Mouse (Mus musculus) left cerebral cortex, adult 2 months (tissue): ENCODE data around the gene Gm38394. TPM values are rescaled to one million over a fixed set of nuclear protein-coding genes. Genes with fewer than 3 reads are reported as not detected.
A peak's percentile ranks its signal among the peaks of the same experiment; 100 is the strongest.
"Not testable (repeated sequence)": the region's sequence is repeated elsewhere in the genome, so short reads cannot be mapped to it uniquely, and the experiment has no call there.

Experiments
- DNase-seq, 2 experiments: peaks; one replicate each; pipeline ENCODE4 v3.0.0; 2021 to 2022; ENCODE audit warnings: low spot score in 2 of 2, mixed read lengths in 1 of 2; ENCODE audit errors: extremely low spot score in 1 of 2
- H3K27ac ChIP-seq: fragments of 200-600 bp; 2 replicates; pipeline ENCODE4 v1.8.1; 2022
- H3K4me3 ChIP-seq: fragments of 200-600 bp; 2 replicates; pipeline ENCODE4 v1.8.1; 2022
- CTCF ChIP-seq: fragments of 200-600 bp; IDR thresholded peaks from 2 replicates; pipeline ENCODE4 v1.8.1; 2022; ENCODE audit warnings: antibody characterized with exemption, mild to moderate bottlenecking, moderate library complexity
- intact Hi-C: fragments of 180-260 bp; cut with DNase I; formaldehyde crosslinking; loops from one replicate; pipeline ENCODE4 v1.15.1; 2025
- total RNA-seq, 2 experiments: library from RNA; stranded (reverse); gene quantifications; 2 replicates each; pipeline ENCODE4 v1.2.3; 2021

Gm38394 gene
- total RNA-seq, 2 experiments from 2014 or later: 30.9 to 33.7 TPM

- DNase-seq: no peak
- intact Hi-C loops: no loop called here
- no peak overlapping the region for H3K4me3 ChIP-seq
- no peak overlapping the region for H3K27ac ChIP-seq
- no peak for TF ChIP-seq CTCF
Measured at GRCm38 (mm10) chr1:133688301-133688700, 27.2 kb upstream of the Gm38394 start.

DNA sequence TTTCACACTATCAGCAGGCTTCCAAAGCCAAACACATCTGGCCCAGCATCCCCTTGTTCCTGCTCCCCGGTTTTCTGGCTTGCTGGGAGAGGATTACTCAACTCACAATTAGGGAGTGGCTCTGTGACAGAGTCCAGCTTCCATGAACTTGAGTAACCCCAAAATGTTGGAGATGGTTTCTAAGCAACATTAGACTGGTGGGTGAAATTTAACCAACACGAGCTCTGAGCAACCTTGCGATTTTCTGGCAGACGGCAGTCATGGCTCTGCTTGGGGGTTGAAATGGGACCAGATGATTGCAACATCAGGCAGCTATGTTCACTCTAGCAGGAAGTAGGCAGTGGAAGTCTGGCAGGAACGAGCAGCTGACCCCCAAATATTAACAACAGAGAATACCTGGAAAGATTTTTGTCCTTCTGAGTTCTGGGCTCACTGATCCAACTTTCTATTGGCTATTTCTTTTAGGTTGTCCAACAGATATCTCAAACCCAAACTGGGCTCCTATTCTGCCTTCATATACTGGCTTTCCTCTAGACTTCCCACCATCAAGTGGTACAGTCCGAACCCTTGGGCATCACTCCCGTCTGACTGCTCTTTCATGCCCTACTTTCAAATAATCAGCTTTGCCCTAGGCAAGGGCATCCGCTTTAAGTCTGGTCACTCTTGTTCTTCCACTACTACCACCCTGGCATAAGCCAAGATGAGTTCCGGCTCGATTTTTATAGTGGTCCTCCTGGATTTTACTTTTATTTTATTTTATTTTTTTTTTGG is 24.8 kb upstream of the Gm38394 start:
- DNase-seq: no peak
- Histone ChIP-seq H3K4me3 (no peak overlapping the region), H3K27ac (no peak overlapping the region)
- TF ChIP-seq CTCF: no peak
- intact Hi-C loops: no loop called here

- no peak for TF ChIP-seq CTCF
- intact Hi-C loops: no loop called here
- no peak overlapping the region for H3K27ac ChIP-seq
- H3K4me3 ChIP-seq: no peak overlapping the region
- no peak for DNase-seq
Measured at GRCm38 (mm10) chr1:133671801-133672200, 10.7 kb upstream of the Gm38394 start.

GRCm38 (mm10) chr1:133671266-133671665 is 10.1 kb upstream of the Gm38394 start:
- intact Hi-C loops: no loop called here
- Histone ChIP-seq H3K4me3 (no peak overlapping the region), H3K27ac (no peak overlapping the region)
- TF ChIP-seq CTCF: no peak
- DNase-seq: no peak

DNA sequence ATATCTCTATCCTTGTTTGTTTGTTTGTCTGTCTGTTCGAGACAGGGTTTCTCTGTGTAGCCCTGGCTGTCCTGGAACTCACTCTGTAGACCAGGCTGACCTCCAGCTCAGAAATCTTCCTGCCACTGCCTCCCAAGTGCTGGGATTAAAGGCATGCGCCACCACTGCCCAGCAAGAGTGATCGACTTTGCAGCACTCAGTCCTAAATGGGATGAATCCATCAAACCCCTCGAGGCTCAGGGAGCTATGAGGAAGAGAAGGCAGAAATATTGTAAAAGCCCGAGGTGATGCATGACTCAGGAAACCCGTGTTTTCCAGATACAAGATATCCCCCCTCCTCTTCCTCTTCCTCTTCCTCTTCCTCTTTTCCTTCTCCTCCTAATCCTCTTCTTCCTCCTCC is 9.7 kb upstream of the Gm38394 start:
- H3K4me3 ChIP-seq: no peak overlapping the region
- no peak for DNase-seq
- TF ChIP-seq CTCF: no peak
- H3K27ac ChIP-seq: no peak overlapping the region
- intact Hi-C loops: no loop called here

- H3K27ac ChIP-seq: no peak overlapping the region
- DNase-seq: no peak
- intact Hi-C loops: no loop called here
- TF ChIP-seq CTCF: no peak
- H3K4me3 ChIP-seq: no peak overlapping the region
Measured at GRCm38 (mm10) chr1:133670190-133670589, 9.1 kb upstream of the Gm38394 start.

DNA sequence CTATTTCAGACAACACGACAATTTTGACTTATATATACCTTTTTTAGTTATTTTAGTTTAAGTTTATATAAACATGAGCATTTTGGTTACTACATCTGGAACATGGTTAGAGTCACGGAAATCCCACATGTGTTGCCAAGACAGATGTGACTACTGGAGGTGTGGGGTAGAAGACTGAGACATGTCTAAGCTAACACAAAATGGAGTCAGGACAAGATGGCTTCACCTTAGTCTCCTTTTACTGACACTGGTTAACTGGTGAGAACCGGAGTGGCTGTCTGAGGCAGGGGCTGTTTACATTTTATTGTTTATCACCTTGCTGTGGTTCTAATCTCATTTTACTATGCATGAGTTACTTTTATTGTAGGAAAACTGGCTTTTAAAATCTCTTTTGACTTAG is 7.5 kb upstream of the Gm38394 start:
- Histone ChIP-seq H3K4me3 (no peak overlapping the region), H3K27ac (no peak overlapping the region)
- intact Hi-C loops: no loop called here
- no peak for TF ChIP-seq CTCF
- DNase-seq: no peak

GRCm38 (mm10) chr1:133667721-133668120 is 6.6 kb upstream of the Gm38394 start:
- no peak for TF ChIP-seq CTCF
- DNase-seq: no peak
- intact Hi-C loops: no loop called here
- no peak overlapping the region for H3K4me3 ChIP-seq
- H3K27ac ChIP-seq: no peak overlapping the region

- H3K4me3 ChIP-seq, DNase-seq, H3K27ac ChIP-seq, intact Hi-C loops: not testable (repeated sequence)
Measured at GRCm38 (mm10) chr1:133665713-133666112, 4.6 kb upstream of the Gm38394 start.

- no peak for TF ChIP-seq CTCF
- intact Hi-C loops: loop anchor here (5.0 kb wide), 1 partner anchor 383 kb away; no protein-coding TSS in a partner anchor
- H3K4me3 ChIP-seq: no peak overlapping the region
- peak overlapping the region; percentile 50 for H3K27ac ChIP-seq
- no peak for DNase-seq
Measured at GRCm38 (mm10) chr1:133664203-133664970, 3.3 kb upstream of the Gm38394 start.

GRCm38 (mm10) chr1:133663427-133663826 is 2.3 kb upstream of the Gm38394 start:
- H3K27ac ChIP-seq: peak overlapping the region; percentile 61; the same call in 1 of the 2 replicates
- no peak overlapping the region for H3K4me3 ChIP-seq
- TF ChIP-seq CTCF: no peak
- DNase-seq: peak in 1 of 2 experiments; percentile 24
- intact Hi-C loops: loop anchor here (2.0 to 5.0 kb wide), 2 partner anchors 243 to 384 kb away; partner anchors contain the start of gene Optc

DNA sequence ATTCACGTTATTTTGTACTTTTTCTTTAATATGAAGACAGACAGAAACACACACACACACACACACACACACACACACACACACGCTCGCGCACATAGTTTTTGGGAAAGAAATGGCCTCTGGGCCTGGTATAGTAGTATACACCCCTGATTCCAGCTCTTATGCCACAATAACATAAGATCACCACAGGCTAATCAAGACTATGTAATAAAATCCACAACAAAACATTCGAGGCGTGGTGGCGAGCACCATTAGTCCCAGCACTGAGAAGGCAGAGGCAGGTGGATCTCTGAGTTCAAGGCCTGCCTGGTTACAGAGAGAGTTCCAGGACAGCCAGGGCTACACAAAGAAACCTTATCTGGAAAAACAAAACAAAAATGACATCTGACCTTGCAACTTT is 1.8 kb upstream of the Gm38394 start:
- DNase-seq: no peak
- H3K4me3 ChIP-seq: no peak overlapping the region
- TF ChIP-seq CTCF: no peak
- H3K27ac ChIP-seq: peak overlapping the region; percentile 61; the same call in 1 of the 2 replicates
- intact Hi-C loops: loop anchor here (2.0 to 5.0 kb wide), 2 partner anchors 244 to 384 kb away; partner anchors contain the start of gene Optc
